Mouse (Mus musculus) stomach, postnatal 0 days (tissue): ENCODE data around the gene Olfr149.

Experiments used
- CTCF ChIP-seq: IDR thresholded peaks from 2 replicates; pipeline ENCODE4 v1.5.1; 2016; ENCODE audit warnings: antibody characterized with exemption, low read depth, mild to moderate bottlenecking, moderate library complexity
- EP300 ChIP-seq: optimal IDR thresholded peaks from 2 replicates; pipeline ENCODE3; 2016; ENCODE audit warnings: antibody characterized with exemption

DNA sequence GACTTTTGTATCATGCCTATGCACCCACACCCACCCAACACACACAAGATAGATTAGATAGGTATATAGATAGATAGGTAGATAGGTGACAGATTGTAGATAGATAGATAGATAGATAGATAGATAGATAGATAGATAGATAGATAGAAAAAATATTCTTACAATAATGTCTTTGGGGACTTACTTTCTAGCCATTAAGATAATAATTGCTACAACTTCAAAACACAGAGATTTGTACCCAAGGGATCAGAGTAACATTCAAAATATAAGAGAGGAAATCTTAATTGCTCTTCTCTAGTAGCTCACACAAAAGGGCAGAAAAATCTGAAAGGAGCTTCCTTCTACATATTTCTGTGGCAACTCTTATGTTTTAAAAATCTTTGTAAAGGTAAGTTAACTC lies 39.0 kb upstream of the Olfr149 start, which contains the start of gene Olfr967:
- TF ChIP-seq CTCF, result no peak
- TF ChIP-seq EP300, result no peak
